Mouse (Mus musculus): ENCODE measurements around the gene Psmb4. TPM values are rescaled to one million over a fixed set of nuclear protein-coding genes. Genes with fewer than 3 reads are reported as not detected.
A peak's percentile ranks its signal among the peaks of the same experiment; 100 is the strongest.
"Not testable (repeated sequence)": the region's sequence is repeated elsewhere in the genome, so short reads cannot be mapped to it uniquely, and the experiment has no call there.

Gene Psmb4
- total RNA-seq, 2 experiments from 2014 or later, result 263 to 284 TPM

GRCm38 (mm10) chr3:94913801-94914200 lies 27.0 kb upstream of the Psmb4 start:
- DNase-seq (ENCODE audit: low spot score in 2 of 2), result no peak
- intact Hi-C loops (cut with DNase I), result no loop called here

DNA sequence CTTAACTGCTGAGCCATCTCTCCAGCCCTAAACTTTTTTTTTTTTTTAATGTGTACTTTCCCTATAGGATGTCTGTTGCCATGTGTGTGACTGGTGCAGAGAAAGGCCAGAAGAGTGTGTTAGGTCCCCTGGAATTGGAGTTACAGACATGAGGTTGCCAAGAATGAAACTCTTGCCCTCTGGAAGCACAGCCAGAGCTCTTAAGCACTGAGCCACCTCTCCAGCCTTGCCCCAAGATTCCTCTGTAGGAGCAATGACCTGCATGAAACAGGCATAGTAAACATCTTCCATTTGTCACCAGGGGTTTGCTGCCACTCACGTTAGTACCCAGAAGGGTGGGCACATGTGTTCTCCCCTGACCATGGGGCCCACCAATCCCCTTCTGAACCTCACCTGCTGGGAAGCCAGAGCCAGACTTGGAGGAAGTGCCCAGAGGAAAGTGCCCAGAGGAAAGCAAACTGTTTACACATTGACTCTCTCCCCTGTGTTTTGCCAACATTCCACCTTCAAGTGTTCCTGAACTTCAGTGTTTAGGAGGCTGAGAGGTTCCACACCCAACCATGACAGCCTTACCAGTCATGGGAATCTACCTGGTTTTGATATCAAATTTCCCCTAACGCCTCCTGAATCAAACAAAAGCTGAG lies 24.4 kb upstream of the Psmb4 start:
- no peak for DNase-seq (ENCODE audit: low spot score in 2 of 2)
- intact Hi-C loops (cut with DNase I), result no loop called here

- intact Hi-C loops (cut with DNase I), result no loop called here
- no peak for DNase-seq (ENCODE audit: low spot score in 2 of 2)
These were observed 19.7 kb upstream of the Psmb4 start for GRCm38 (mm10) chr3:94906482-94906881.

DNA sequence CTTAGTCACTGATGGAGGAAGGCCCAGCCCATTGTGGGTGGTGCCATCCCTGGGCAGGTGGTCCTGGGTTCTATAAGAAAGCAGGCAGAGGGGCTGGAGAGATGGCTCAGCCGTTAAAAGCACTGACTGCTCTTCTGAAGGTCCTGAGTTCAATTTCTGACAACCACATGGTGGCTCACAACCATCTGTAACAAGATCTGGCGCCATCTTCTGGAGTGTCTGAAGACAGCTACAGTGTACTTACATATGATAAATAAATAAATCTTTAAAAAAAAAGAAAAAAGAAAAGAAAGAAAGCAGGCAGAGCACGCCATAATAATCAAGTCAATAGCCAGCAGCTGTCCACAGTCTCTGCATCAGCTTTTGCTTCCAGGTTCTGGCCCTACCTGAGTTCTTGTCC lies 18.0 kb upstream of the Psmb4 start:
- intact Hi-C loops (cut with DNase I), result loop anchor here (5.0 kb wide), 2 partner anchors 92 to 287 kb away; no protein-coding TSS in a partner anchor
- DNase-seq (ENCODE audit: low spot score in 2 of 2), result not testable (repeated sequence)

DNA sequence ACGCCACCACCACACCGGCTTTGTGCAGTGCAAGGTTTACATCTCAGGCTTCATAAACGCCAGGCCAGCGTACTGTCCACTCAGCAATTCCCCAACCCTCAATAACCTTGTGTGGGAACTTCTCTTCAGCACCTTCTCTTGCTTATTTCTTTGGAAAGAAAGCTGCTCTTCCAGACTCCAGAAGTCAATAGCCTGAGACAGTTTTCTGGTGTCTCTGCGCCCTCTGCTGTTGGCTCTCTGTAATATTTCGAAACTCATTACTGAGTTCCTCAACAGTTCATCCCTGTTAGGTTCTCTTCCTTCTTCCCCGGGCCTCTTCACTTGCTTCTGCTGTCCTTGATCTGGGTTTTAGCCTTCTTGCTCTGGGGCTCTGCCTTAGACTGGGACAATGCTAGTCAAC lies 16.0 kb upstream of the Psmb4 start:
- peak; percentile 61 to 74 for DNase-seq (ENCODE audit: low spot score in 2 of 2)
- intact Hi-C loops (cut with DNase I), result loop anchor here (2.0 to 5.0 kb wide), 3 partner anchors 90 to 536 kb away; no protein-coding TSS in a partner anchor

DNA sequence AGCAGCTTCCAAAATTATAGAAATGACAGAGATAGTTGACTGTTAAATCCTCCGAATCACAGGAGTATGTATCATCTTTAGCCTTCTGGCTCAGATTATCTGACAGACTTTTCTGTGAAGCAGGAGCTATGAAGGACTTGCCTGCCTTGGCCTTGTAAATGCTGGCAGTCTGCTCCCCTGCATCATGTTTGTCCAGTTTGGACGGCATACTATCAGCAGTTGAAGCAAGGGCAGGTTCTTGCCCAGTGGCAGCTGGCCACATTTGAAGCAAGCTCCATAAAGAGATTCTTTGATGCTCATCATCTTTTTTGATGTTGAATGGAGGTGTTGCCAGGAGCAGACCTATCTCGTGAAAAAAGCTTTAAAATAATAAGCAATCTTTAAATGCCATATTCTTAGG lies 7.3 kb upstream of the Psmb4 start:
- DNase-seq (ENCODE audit: low spot score in 2 of 2), result no peak
- intact Hi-C loops (cut with DNase I), result no loop called here

GRCm38 (mm10) chr3:94888595-94888994 lies 1.8 kb upstream of the Psmb4 start:
- no peak for DNase-seq (ENCODE audit: low spot score in 2 of 2)
- intact Hi-C loops (cut with DNase I), result no loop called here

DNA sequence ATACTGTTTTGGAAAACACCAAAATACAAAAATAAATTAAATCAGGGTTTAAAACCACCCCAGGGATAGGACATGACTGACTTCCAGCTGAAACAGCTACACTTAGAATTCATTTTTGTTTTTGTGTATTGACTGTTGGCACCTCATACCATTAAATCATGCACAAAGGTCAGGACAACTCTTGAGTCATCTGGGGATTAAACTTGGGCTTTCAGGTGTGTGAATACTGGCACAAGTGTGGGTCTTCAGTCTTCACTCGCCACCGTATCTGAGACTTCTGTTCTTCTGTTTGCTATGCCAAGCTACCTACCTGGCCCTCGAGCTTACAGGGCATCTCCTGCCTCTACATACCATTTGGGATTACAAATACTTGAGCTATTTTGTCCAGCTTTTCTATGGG lies 4.2 kb downstream of the Psmb4 start:
- intact Hi-C loops (cut with DNase I), result no loop called here
- DNase-seq (ENCODE audit: low spot score in 2 of 2), result no peak

DNA sequence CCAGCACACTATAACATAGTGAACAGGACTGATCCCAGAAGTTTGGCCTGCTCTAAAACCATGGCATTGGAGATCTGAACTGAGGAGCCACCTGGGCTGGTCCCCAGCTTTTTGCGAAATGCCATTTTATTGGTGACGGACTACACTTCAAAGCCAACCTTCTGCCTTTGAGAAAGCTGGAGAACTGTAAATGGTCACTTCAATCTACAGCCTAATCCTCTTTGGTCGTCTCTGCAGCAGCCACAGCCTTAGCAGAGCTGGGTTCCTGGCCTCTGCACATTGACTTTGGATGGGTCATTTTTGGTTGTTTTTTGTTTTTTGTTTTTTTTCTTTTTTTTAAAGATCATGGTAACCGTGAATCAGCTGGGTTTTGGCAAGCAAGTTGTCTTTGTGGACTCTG lies 4.9 kb downstream of the Psmb4 start:
- DNase-seq (ENCODE audit: low spot score in 2 of 2), result no peak
- intact Hi-C loops (cut with DNase I), result no loop called here

GRCm38 (mm10) chr3:94878618-94879017 lies 8.1 kb downstream of the Psmb4 start:
- no peak for DNase-seq (ENCODE audit: low spot score in 2 of 2)
- intact Hi-C loops (cut with DNase I), result no loop called here

- intact Hi-C loops (cut with DNase I), result no loop called here
- no peak for DNase-seq (ENCODE audit: low spot score in 2 of 2)
These were observed 17.8 kb downstream of the Psmb4 start for GRCm38 (mm10) chr3:94869011-94869410.

- no peak for DNase-seq (ENCODE audit: low spot score in 2 of 2)
- intact Hi-C loops (cut with DNase I), result no loop called here
These were observed 27.3 kb downstream of the Psmb4 start for GRCm38 (mm10) chr3:94859471-94859870.

DNA sequence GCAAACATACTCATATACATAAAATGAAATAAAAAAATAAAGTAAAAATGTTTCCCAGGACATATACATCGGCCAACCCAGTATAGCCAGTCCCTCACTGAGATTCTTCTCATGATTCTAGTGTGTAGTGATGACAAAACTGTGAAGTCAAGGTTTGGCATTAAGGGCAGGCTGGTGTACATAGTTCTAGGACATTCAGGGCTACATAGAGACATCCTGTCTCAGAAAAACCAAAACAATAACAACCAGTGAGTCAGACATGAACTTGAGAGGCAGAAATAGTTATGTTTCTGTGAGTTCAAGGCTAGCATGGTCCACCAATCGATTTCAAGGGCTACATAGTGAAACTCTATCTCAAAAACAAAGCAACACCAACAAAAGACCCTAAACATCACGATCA lies 34.5 kb downstream of the Psmb4 start:
- intact Hi-C loops (cut with DNase I), result no loop called here
- DNase-seq (ENCODE audit: low spot score in 2 of 2), result no peak

DNA sequence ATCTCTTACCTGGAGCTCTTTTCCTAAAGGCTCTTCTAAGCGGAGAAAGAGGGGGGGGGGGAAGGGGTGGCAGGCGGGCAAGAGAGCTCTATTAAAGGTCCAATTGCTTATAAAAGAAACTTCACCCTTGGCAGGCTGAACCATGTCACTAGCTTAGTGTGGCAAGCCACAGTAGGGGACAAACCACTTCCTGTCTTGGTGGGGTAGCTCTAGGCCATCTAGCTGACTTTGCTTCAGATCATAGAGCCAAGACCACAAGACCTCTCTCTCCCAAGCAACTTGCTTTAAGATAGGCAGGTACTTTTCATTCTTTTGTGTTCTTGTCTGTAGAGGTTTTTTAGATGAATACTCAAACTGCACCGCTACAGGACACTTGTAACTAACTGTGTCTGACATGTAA lies 35.0 kb downstream of the Psmb4 start:
- DNase-seq (ENCODE audit: low spot score in 2 of 2), result no peak
- intact Hi-C loops (cut with DNase I), result no loop called here

DNA sequence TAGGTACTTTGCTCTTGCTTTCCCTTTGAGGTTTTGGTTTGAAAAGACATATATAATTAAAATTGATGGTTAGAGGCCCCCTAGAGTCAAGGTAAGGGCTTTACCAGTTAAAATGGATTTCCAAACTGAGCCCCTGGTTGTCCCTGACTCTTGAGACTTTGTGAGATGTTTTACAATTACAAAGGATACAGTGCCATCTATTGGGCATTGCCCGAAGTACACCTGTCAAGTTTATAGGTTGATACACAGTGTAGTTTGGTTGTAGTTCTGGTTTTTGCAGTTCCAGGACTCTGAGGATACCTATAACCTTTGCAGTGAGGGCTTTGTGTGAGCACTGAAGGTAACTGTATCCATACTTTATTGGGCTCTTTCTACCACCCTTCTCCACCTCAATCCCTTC lies 37.4 kb downstream of the Psmb4 start:
- intact Hi-C loops (cut with DNase I), result loop anchor here (5.0 kb wide), 1 partner anchor 37 kb away; no protein-coding TSS in a partner anchor
- peak; percentile 63 to 65 for DNase-seq (ENCODE audit: low spot score in 2 of 2)

- intact Hi-C loops (cut with DNase I), result loop anchor here (5.0 kb wide), 1 partner anchor 35 kb away; no protein-coding TSS in a partner anchor
- no peak for DNase-seq (ENCODE audit: low spot score in 2 of 2)
These were observed 39.4 kb downstream of the Psmb4 start for GRCm38 (mm10) chr3:94847382-94847781.

- no peak for DNase-seq (ENCODE audit: low spot score in 2 of 2)
- intact Hi-C loops (cut with DNase I), result loop anchor here (5.0 kb wide), 1 partner anchor 372 kb away; no protein-coding TSS in a partner anchor
These were observed 47.7 kb downstream of the Psmb4 start for GRCm38 (mm10) chr3:94839101-94839500.

DNA sequence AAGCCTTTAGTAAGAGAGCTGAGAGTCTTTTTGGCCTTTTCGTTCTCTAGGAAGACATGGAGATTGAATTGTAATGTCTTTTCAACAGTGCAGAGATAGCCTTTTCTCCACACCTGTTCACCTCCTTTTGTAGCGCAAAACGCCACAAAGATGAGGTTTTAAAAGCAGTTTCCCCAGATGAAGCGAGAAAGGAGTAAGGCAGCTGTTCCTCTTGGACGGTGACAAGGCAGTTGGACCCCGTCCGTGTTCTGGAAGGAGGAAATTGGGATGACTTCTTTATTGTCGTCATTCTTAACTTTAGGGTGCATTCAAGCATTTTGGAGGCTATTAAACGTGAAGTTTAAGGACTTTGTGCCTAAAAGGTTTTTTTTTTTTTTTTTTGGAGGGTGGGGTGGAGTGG lies 48.1 kb downstream of the Psmb4 start:
- no peak for DNase-seq (ENCODE audit: low spot score in 2 of 2)
- intact Hi-C loops (cut with DNase I), result loop anchor here (5.0 kb wide), 1 partner anchor 371 kb away; no protein-coding TSS in a partner anchor

GRCm38 (mm10) chr3:94837959-94838496 lies 48.7 kb downstream of the Psmb4 start:
- DNase-seq (ENCODE audit: low spot score in 2 of 2), result peak; percentile 85 to 95
- intact Hi-C loops (cut with DNase I), result loop anchor here (1.0 to 5.0 kb wide), 3 partner anchors 17 to 371 kb away; partner anchors contain the start of gene Snx27

GRCm38 (mm10) chr3:94837183-94837890 lies 49.4 kb downstream of the Psmb4 start, which contains the start of gene Pogz:
TSS of gene Pogz (plus strand) at chr3:94837567.
- DNase-seq (ENCODE audit: low spot score in 2 of 2), result peak; percentile 95 to 98
- intact Hi-C loops (cut with DNase I), result loop anchor here (1.0 to 5.0 kb wide), 3 partner anchors 16 to 370 kb away; partner anchors contain the start of gene Snx27

Data from left cerebral cortex, postnatal 25 days (tissue).